Comparison of ENCODE assay signal across 20 mouse cellular contexts in genomic region chr15:36354545-36354944, GRCm38 (mm10).
DNase-seq lines count a peak whose midpoint lies in the region; ATAC-seq lines count a peak whose summit lies in the region.
"Had no signal": no experiment of that assay in that cellular context is flagged by ENCODE, and none has a peak within 500 bp of the region (broad histone marks: within the 10 kb centered on the region; RNA-seq: fewer than 3 reads in every experiment).

No protein-coding gene starts in this region.

- H3K9me3 ChIP-seq in liver, embryonic 11.5 days (ENCODE audit: control insufficient read depth, low read length) = no peaks in the 10 kb centered on the region
- no peaks in the 10 kb centered on the region for H3K9me3 ChIP-seq in limb, embryonic 10.5 days (replicated peaks)
- no peaks in the 10 kb centered on the region for H3K9me3 ChIP-seq in liver, embryonic 15.5 days (replicated peaks)
- H3K9me3 ChIP-seq: embryonic facial prominence, embryonic 13.5 days; forebrain, embryonic 10.5 days; hindbrain, embryonic 10.5 days; hindbrain, embryonic 15.5 days had no signal

- H3K36me3 ChIP-seq in liver, embryonic 11.5 days (ENCODE audit: control insufficient read depth, insufficient read depth, low read length) = no peaks in the 10 kb centered on the region
- H3K36me3 ChIP-seq in limb, embryonic 10.5 days = no peaks in the 10 kb centered on the region
- no peaks in the 10 kb centered on the region for H3K36me3 ChIP-seq in liver, embryonic 15.5 days (replicated peaks)
- H3K36me3 ChIP-seq: embryonic facial prominence, embryonic 13.5 days; forebrain, embryonic 10.5 days; hindbrain, embryonic 10.5 days; hindbrain, embryonic 15.5 days had no signal

- WGBS in liver, embryonic 11.5 days = 80% methylated on average over 6 of the region's 6 CpGs
- 84% methylated on average over 6 of the region's 6 CpGs for WGBS in limb, embryonic 10.5 days
- 76% methylated on average over 6 of the region's 6 CpGs for WGBS in liver, embryonic 15.5 days (ENCODE audit: insufficient replicate concordance)

- no peak overlapping the region for H3K4me3 ChIP-seq in liver, embryonic 11.5 days (ENCODE audit: low read depth, low read length)
- no peak overlapping the region for H3K4me3 ChIP-seq in limb, embryonic 10.5 days
- H3K4me3 ChIP-seq in liver, embryonic 15.5 days (replicated peaks) = no peak overlapping the region
- H3K4me3 ChIP-seq: embryonic facial prominence, embryonic 13.5 days; forebrain, embryonic 10.5 days; gastrocnemius, adult 2 months; hindbrain, embryonic 10.5 days; hindbrain, embryonic 15.5 days had no signal

- intact Hi-C loops in left cerebral cortex, postnatal 4 days (cut with DNase I) = no loop called here
- intact Hi-C loops in left cerebral cortex, postnatal 36 days (cut with DNase I) = no loop called here

- H3K4me1 ChIP-seq in liver, embryonic 11.5 days (replicated peaks; ENCODE audit: control insufficient read depth, insufficient read depth, low read length) = no peaks in the 10 kb centered on the region
- no peaks in the 10 kb centered on the region for H3K4me1 ChIP-seq in limb, embryonic 10.5 days
- peaks cover 34% of the 10 kb centered on the region for H3K4me1 ChIP-seq in liver, embryonic 15.5 days (replicated peaks)
- H3K4me1 ChIP-seq: embryonic facial prominence, embryonic 13.5 days; forebrain, embryonic 10.5 days; hindbrain, embryonic 10.5 days; hindbrain, embryonic 15.5 days had no signal

- ATAC-seq in liver, embryonic 11.5 days (replicated peaks; ENCODE audit: low FRiP score) = no peak
- ATAC-seq in erythroblast, adult 5-6 weeks (replicated peaks; ENCODE audit: low FRiP score, poor library complexity, severe bottlenecking) = peak; percentile 86
- peak; percentile 67 for ATAC-seq in liver, embryonic 15.5 days (ENCODE audit: insufficient read depth)
- ATAC-seq: forebrain, embryonic 14.5 days had no signal

- no peak overlapping the region for H3K4me2 ChIP-seq in liver, embryonic 11.5 days
- H3K4me2 ChIP-seq in liver, embryonic 15.5 days = no peak overlapping the region
- H3K4me2 ChIP-seq: embryonic facial prominence, embryonic 13.5 days; hindbrain, embryonic 15.5 days had no signal

- no peak overlapping the region for H3K27ac ChIP-seq in liver, embryonic 11.5 days (ENCODE audit: low read depth, low read length)
- H3K27ac ChIP-seq in limb, embryonic 10.5 days = no peak overlapping the region
- H3K27ac ChIP-seq in liver, embryonic 15.5 days (replicated peaks) = 0 out of 2 replicates have a peak overlapping the region, but pooled peaks have one; percentile 9
- H3K27ac ChIP-seq: embryonic facial prominence, embryonic 13.5 days; forebrain, embryonic 10.5 days; gastrocnemius, adult 2 months; hindbrain, embryonic 10.5 days; hindbrain, embryonic 15.5 days had no signal

- DNase-seq in liver = peak; percentile 61
- no peak for DNase-seq in liver, embryonic 11.5 days (ENCODE audit: low spot score)
- peak; percentile 24 for DNase-seq in limb, embryonic 10.5 days (ENCODE audit: low spot score)
- no peak for DNase-seq in left cerebral cortex, postnatal 4 days
- DNase-seq in left cerebral cortex, postnatal 36 days (ENCODE audit: low spot score in 2 of 2) = no peak
- DNase-seq in lung, adult 18-20 months = no peak
- DNase-seq: adrenal gland, postnatal 10 days; cerebellum, adult 11-12 months; cerebellum, adult 9-10 months; cerebellum, postnatal 25 days; gastrocnemius, adult 2 months; gastrocnemius, postnatal 25 days; heart, postnatal 10 days had no signal

- H3K27me3 ChIP-seq in liver, embryonic 11.5 days (replicated peaks; ENCODE audit: control insufficient read depth, insufficient read depth, low read length) = no peaks in the 10 kb centered on the region
- no peaks in the 10 kb centered on the region for H3K27me3 ChIP-seq in limb, embryonic 10.5 days (ENCODE audit: low read depth, poor library complexity, severe bottlenecking)
- peaks cover 18% of the 10 kb centered on the region; the same call in 1 of the 2 replicates for H3K27me3 ChIP-seq in liver, embryonic 15.5 days
- H3K27me3 ChIP-seq: embryonic facial prominence, embryonic 13.5 days; hindbrain, embryonic 15.5 days had no signal

- H3K9ac ChIP-seq in liver, embryonic 11.5 days (ENCODE audit: low read depth, low read length) = no peak overlapping the region
- no peak overlapping the region for H3K9ac ChIP-seq in liver, embryonic 15.5 days
- H3K9ac ChIP-seq: embryonic facial prominence, embryonic 13.5 days; hindbrain, embryonic 15.5 days had no signal

Comparison
In these comparisons a context has a peak if more than half of its experiments do, and no peak if none do; other contexts are left out.
1. DNase-seq: peak in liver (single experiment) and limb, embryonic 10.5 days (single experiment); none in liver, embryonic 11.5 days (single experiment), left cerebral cortex, postnatal 4 days (single experiment), left cerebral cortex, postnatal 36 days (0 of 2) and lung, adult 18-20 months (0 of 2).